Mouse (Mus musculus) layer of hippocampus, postnatal 14 days (tissue): ENCODE results near the gene Gsk3b. TPM values are rescaled to one million over a fixed set of nuclear protein-coding genes. Genes with fewer than 3 reads are reported as not detected.
"Not testable (repeated sequence)": the region's sequence is repeated elsewhere in the genome, so short reads cannot be mapped to it uniquely, and the experiment has no call there.

Experiments
- DNase-seq, 2 experiments: peaks; one replicate each; pipeline ENCODE4 v3.0.0; 2021 to 2022; ENCODE audit warnings: low spot score in 2 of 2, mixed read lengths in 1 of 2
- long read RNA-seq, 2 experiments: library from polyadenylated mRNA; stranded (forward); transcript quantifications; one replicate each; pipeline ENCODE4 v2.0.0; 2021
- total RNA-seq, 2 experiments: library from RNA; stranded (reverse); gene quantifications; 2 replicates each; pipeline ENCODE4 v1.2.3; 2021

The Gsk3b gene
- 100 to 1,000 TPM; 189 to 199 TPM for total RNA-seq
- long read RNA-seq, experiment 1, full-length matches to known transcripts = 4 of 10 reads
- long read RNA-seq, experiment 1, partial matches to known transcripts = 3 of 10 reads
- long read RNA-seq, experiment 1, other reads (novel, unspliced or antisense) = 3 of 10 reads
- long read RNA-seq, experiment 2, full-length matches to known transcripts = 3 of 9 reads
- long read RNA-seq, experiment 2, partial matches to known transcripts = 1 of 9 reads
- long read RNA-seq, experiment 2, other reads (novel, unspliced or antisense) = 5 of 9 reads

GRCm38 (mm10) chr16:38088629-38089446 lies at the start of gene Gsk3b:
TSS of gene Gsk3b (plus strand) at chr16:38089001.
- DNase-seq = peak; percentile 100

- DNase-seq = no peak
These were observed 46.6 kb upstream of the Gsk3b start for GRCm38 (mm10) chr16:38042160-38042559.

GRCm38 (mm10) chr16:38044551-38044950 lies 44.2 kb upstream of the Gsk3b start:
- DNase-seq = peak; percentile 48 to 84

GRCm38 (mm10) chr16:38047781-38048558 lies 40.8 kb upstream of the Gsk3b start:
- DNase-seq = peak in 1 of 2 experiments; percentile 2

- DNase-seq = no peak
These were observed 30.9 kb upstream of the Gsk3b start for GRCm38 (mm10) chr16:38057898-38058297.

GRCm38 (mm10) chr16:38058836-38059235 lies 30.0 kb upstream of the Gsk3b start:
- DNase-seq = no peak

GRCm38 (mm10) chr16:38059631-38060030 lies 29.2 kb upstream of the Gsk3b start:
- DNase-seq = no peak

- DNase-seq = not testable (repeated sequence)
These were observed 14.8 kb upstream of the Gsk3b start for GRCm38 (mm10) chr16:38073859-38074631.

GRCm38 (mm10) chr16:38080201-38080600 lies 8.6 kb upstream of the Gsk3b start:
- DNase-seq = no peak

GRCm38 (mm10) chr16:38087231-38087630 lies 1.6 kb upstream of the Gsk3b start:
- DNase-seq = no peak

- peak in 1 of 2 experiments; percentile 24 for DNase-seq
These were observed 1.1 kb upstream of the Gsk3b start for GRCm38 (mm10) chr16:38087645-38088125.

- no peak for DNase-seq
These were observed 624 bp upstream of the Gsk3b start for GRCm38 (mm10) chr16:38088126-38088628.

GRCm38 (mm10) chr16:38089447-38090170 lies 808 bp downstream of the Gsk3b start:
- DNase-seq = no peak

GRCm38 (mm10) chr16:38090341-38091005 lies 1.7 kb downstream of the Gsk3b start:
- no peak for DNase-seq

GRCm38 (mm10) chr16:38091041-38091440 lies 2.2 kb downstream of the Gsk3b start:
- DNase-seq = no peak

GRCm38 (mm10) chr16:38091706-38092105 lies 2.9 kb downstream of the Gsk3b start:
- no peak for DNase-seq

GRCm38 (mm10) chr16:38092598-38092997 lies 3.8 kb downstream of the Gsk3b start:
- no peak for DNase-seq

- DNase-seq = no peak
These were observed 6.5 kb downstream of the Gsk3b start for GRCm38 (mm10) chr16:38095181-38095851.

- no peak for DNase-seq
These were observed 8.7 kb downstream of the Gsk3b start for GRCm38 (mm10) chr16:38097521-38097920.
